Mouse (Mus musculus) intestine, postnatal 0 days (tissue): ENCODE measurements around the gene Carmil1. TPM values are rescaled to one million over a fixed set of nuclear protein-coding genes. Genes with fewer than 3 reads are reported as not detected.
A peak's percentile ranks its signal among the peaks of the same experiment; 100 is the strongest.

ENCODE experiments used
- ATAC-seq: fragments of 200-750 bp; cut with Nextera tagmentation; 2 replicates; pipeline ENCODE4 v1.8.0; 2017; ENCODE audit warnings: mild to moderate bottlenecking, moderate TSS enrichment, moderate library complexity
- H3K27ac ChIP-seq: fragments of 300-500 bp; sonication (generic); 2 replicates; pipeline ENCODE4 v1.5.1; 2014; ENCODE audit warnings: mild to moderate bottlenecking, low read depth, low read length, moderate library complexity
- H3K27me3 ChIP-seq: fragments of 300-500 bp; sonication (generic); replicated peaks from 2 replicates; pipeline ENCODE4 v1.6.1; 2014; ENCODE audit warnings: low read length, mixed read lengths; ENCODE audit not compliant: control insufficient read depth, insufficient read depth
- H3K36me3 ChIP-seq: fragments of 300-500 bp; sonication (generic); 2 replicates; pipeline ENCODE4 v1.6.1; 2014; ENCODE audit warnings: mild to moderate bottlenecking, moderate library complexity; ENCODE audit not compliant: control insufficient read depth, insufficient read depth
- H3K4me1 ChIP-seq: fragments of 300-500 bp; sonication (generic); replicated peaks from 2 replicates; pipeline ENCODE4 v1.6.1; 2014; ENCODE audit warnings: antibody characterized with exemption, low read length, mixed read lengths; ENCODE audit not compliant: control insufficient read depth, insufficient read depth
- H3K4me2 ChIP-seq: fragments of 300-500 bp; sonication (generic); replicated peaks from 2 replicates; pipeline ENCODE4 v1.6.1; 2014; ENCODE audit warnings: low read depth, mild to moderate bottlenecking, moderate library complexity
- H3K4me3 ChIP-seq: fragments of 300-500 bp; sonication (generic); 2 replicates; pipeline ENCODE4 v1.5.1; 2014; ENCODE audit warnings: low read depth, low read length
- H3K9ac ChIP-seq: fragments of 300-500 bp; sonication (generic); 2 replicates; pipeline ENCODE4 v1.6.1; 2014; ENCODE audit warnings: mild to moderate bottlenecking, low read depth, low read length
- H3K9me3 ChIP-seq: fragments of 300-500 bp; sonication (generic); 2 replicates; pipeline ENCODE4 v1.6.1; 2016; ENCODE audit warnings: mixed run types; ENCODE audit not compliant: control insufficient read depth
- CTCF ChIP-seq: sonication (generic); IDR thresholded peaks from 2 replicates; pipeline ENCODE4 v1.5.1; 2016; ENCODE audit warnings: low read depth, mild to moderate bottlenecking, control low read depth, antibody characterized with exemption, moderate library complexity
- WGBS: fragments of 180-500 bp; shearing (Covaris S2); extraction: QIAGEN DNeasy Blood & Tissue Kit; methylation state at CpG from one replicate; pipeline ENCODE4 v1.1.7; 2014; 5-methylcytosine and 5-hydroxymethylcytosine counted together
- polyA plus RNA-seq: library from polyadenylated mRNA; unstranded; fragments of >200 nt; fragmentation: Nextera tagmentation; extraction: Ambion mirVana; gene quantifications from 2 replicates; pipeline ENCODE4 v1.2.1, GENCODE M21; 2015

The Carmil1 gene
- polyA plus RNA-seq, 1 experiment from 2014 or later = 25.6 TPM

DNA sequence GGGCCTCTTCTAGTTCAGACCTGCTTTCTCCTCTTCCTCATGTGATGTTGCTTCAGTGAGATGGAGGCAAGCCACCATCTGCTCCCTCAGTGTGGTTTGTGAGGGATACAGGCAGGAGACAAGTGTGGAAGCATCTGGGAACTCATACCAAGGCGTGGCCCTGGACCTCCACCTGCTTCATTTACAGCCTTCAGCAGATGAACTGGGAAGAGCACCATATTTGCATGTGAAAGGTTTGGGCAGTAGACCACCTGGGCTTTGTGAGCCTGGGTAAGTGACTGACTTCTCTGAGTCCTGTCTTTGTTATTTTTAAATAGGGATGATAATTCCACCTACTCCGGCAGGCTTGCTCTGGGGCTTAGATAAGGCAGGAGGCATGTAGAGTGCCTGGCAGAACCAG is 278.8 kb downstream of the Carmil1 start:
- no peaks in the 10 kb centered on the region for H3K4me1 ChIP-seq
- TF ChIP-seq CTCF = no peak
- H3K9me3 ChIP-seq = no peaks in the 10 kb centered on the region
- H3K27ac ChIP-seq = no peak overlapping the region
- 47% methylated on average over 2 of the region's 2 CpGs for WGBS
- no peak overlapping the region for H3K4me3 ChIP-seq
- H3K9ac ChIP-seq = no peak overlapping the region
- no peaks in the 10 kb centered on the region for H3K36me3 ChIP-seq
- no peak for ATAC-seq
- H3K27me3 ChIP-seq = no peaks in the 10 kb centered on the region
- H3K4me2 ChIP-seq = no peak overlapping the region

- no peaks in the 10 kb centered on the region for H3K27me3 ChIP-seq
- ATAC-seq = no peak
Observed at GRCm38 (mm10) chr13:24001081-24001480, 279.5 kb downstream of the Carmil1 start.

GRCm38 (mm10) chr13:23998826-23999225 is 281.8 kb downstream of the Carmil1 start:
- ATAC-seq = no peak
- no peak for TF ChIP-seq CTCF
- no peak overlapping the region for H3K27ac ChIP-seq
- H3K9ac ChIP-seq = no peak overlapping the region
- no peak overlapping the region for H3K4me3 ChIP-seq
- WGBS = 86% methylated on average over 2 of the region's 2 CpGs
- H3K9me3 ChIP-seq = no peaks in the 10 kb centered on the region
- H3K4me2 ChIP-seq = no peak overlapping the region
- H3K4me1 ChIP-seq = no peaks in the 10 kb centered on the region
- no peaks in the 10 kb centered on the region for H3K36me3 ChIP-seq
- H3K27me3 ChIP-seq = no peaks in the 10 kb centered on the region

More at GRCm38 (mm10) chr13:24001081-24001480, 279.5 kb downstream of the Carmil1 start:
- H3K36me3 ChIP-seq = no peaks in the 10 kb centered on the region
- no peak overlapping the region for H3K9ac ChIP-seq
- TF ChIP-seq CTCF = no peak
- WGBS = 83% methylated on average over 2 of the region's 2 CpGs
- no peak overlapping the region for H3K4me2 ChIP-seq
- H3K4me3 ChIP-seq = no peak overlapping the region
- no peaks in the 10 kb centered on the region for H3K4me1 ChIP-seq
- H3K9me3 ChIP-seq = no peaks in the 10 kb centered on the region
- no peak overlapping the region for H3K27ac ChIP-seq

GRCm38 (mm10) chr13:23994756-23995155 is 285.8 kb downstream of the Carmil1 start:
- Histone ChIP-seq H3K4me3 (no peak overlapping the region), H3K27ac (no peak overlapping the region), H3K36me3 (no peaks in the 10 kb centered on the region), H3K27me3 (0 out of 2 replicates have a peak, but pooled peaks cover 5% of the 10 kb centered on the region), H3K9me3 (no peaks in the 10 kb centered on the region), H3K4me2 (no peak overlapping the region), H3K4me1 (no peaks in the 10 kb centered on the region), H3K9ac (no peak overlapping the region)
- TF ChIP-seq CTCF = no peak
- WGBS = 76% methylated on average over 3 of the region's 3 CpGs
- ATAC-seq = no peak

DNA sequence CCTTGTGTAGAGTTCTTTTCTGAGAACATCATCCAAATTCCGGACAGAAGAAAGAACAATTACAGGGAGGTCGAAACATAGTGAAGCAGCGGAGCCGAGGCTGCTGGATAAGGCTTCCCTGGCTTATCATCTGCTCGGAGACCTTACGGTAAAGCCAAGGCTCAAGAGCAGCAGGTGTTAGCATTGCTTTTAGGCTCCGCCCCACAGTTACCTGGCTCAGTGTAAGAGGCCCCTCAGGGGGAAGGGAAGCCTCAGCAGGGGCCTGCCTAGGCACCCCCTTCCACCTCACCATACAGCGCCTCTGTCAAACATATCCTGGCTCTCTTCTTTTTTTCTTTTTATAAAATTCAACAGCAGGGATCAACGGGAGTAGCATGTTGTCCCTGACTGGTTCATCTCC is 286.6 kb downstream of the Carmil1 start:
- ATAC-seq = no peak
- no peak overlapping the region for H3K27ac ChIP-seq
- H3K27me3 ChIP-seq = 0 out of 2 replicates have a peak, but pooled peaks cover 5% of the 10 kb centered on the region
- no peaks in the 10 kb centered on the region for H3K36me3 ChIP-seq
- H3K4me2 ChIP-seq = 0 out of 2 replicates have a peak overlapping the region, but pooled peaks have one; percentile 17
- no peak overlapping the region for H3K9ac ChIP-seq
- TF ChIP-seq CTCF = no peak
- no peaks in the 10 kb centered on the region for H3K4me1 ChIP-seq
- 8% methylated on average over 9 of the region's 9 CpGs for WGBS
- no peak overlapping the region for H3K4me3 ChIP-seq
- H3K9me3 ChIP-seq = no peaks in the 10 kb centered on the region

DNA sequence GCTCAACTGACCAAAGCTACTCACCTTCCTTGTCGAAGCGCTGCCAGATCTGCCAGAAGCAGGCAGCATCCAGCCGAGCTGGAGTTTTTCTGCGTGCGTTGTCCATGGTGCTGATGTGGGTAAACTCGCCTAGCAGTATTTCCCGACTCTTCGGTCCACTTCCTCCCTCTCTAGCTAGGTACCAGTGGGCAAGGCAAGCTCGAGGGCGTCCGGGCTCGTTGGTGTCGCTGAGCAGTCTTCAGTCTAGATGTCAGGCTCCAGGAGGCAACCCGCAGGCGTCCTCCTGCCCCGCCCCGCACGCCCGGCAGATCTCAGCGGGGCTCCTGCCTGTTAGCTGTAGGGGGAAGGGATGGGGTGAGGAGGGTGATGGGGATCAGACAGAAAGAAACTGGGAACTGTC is 289.7 kb downstream of the Carmil1 start, which contains the start of gene Scgn:
Gene Scgn, minus strand, starts transcription at position 287 of the 400 bp plus-strand sequence.
- Histone ChIP-seq H3K4me2 (no peak within 1 kb of the TSS), H3K9ac (no peak within 1 kb of the TSS), H3K27ac (no peak within 1 kb of the TSS), H3K4me1 (no peaks in the 10 kb centered on the region), H3K9me3 (no peaks in the 10 kb centered on the region), H3K4me3 (no peak within 1 kb of the TSS), H3K36me3 (no peaks in the 10 kb centered on the region), H3K27me3 (0 out of 2 replicates have a peak, but pooled peaks cover 5% of the 10 kb centered on the region)
- WGBS = 1% methylated on average over 20 of the region's 20 CpGs
- peak; percentile 25; the same call in 1 of the 2 replicates for TF ChIP-seq CTCF
- ATAC-seq = no peak

DNA sequence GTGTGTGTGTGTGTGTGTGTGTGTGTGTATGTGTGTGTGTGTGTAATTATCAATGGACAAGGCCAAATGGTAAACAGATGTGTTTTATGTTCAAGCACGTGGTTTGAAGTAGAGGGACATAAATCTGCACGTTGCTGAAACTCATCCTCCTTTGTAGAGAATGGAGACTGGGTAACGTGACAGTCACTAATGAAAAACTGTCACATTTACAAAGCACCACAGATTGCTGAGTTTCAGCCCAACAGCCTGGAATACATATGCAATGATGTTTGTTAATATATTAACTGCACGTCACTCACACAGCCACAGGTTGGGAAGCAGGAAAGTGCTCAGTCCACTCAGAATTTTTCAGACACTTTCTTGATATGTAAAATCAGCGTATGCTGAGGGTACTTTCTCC is 290.1 kb downstream of the Carmil1 start:
- Histone ChIP-seq H3K27ac (no peak overlapping the region), H3K4me2 (no peak overlapping the region), H3K9me3 (no peaks in the 10 kb centered on the region), H3K27me3 (0 out of 2 replicates have a peak, but pooled peaks cover 5% of the 10 kb centered on the region), H3K9ac (no peak overlapping the region), H3K36me3 (no peaks in the 10 kb centered on the region), H3K4me1 (no peaks in the 10 kb centered on the region), H3K4me3 (no peak overlapping the region)
- WGBS = 37% methylated on average over 5 of the region's 5 CpGs
- TF ChIP-seq CTCF = no peak
- ATAC-seq = no peak
